Mouse (Mus musculus) induced T-regulatory cell, adult 2 months (primary cell): ENCODE measurements at regions not wholly inside any gene's neighbourhood (a gene's known extent, or its start where the extent isn't known, plus 50 kb on each side); places are given as distances from the start of the nearest gene placed in this dataset.

Experiments used
- DNase-seq: peaks from one replicate; pipeline ENCODE4 v3.0.0-alpha.2; 2012; ENCODE audit warnings: low read depth

- DNase-seq: no peak
Observed at GRCm38 (mm10) chr16:95842766-95843165, 140.9 kb downstream of the Ets2 start.

GRCm38 (mm10) chr16:95839512-95840253, 137.8 kb downstream of the Ets2 start:
- no peak for DNase-seq

DNA sequence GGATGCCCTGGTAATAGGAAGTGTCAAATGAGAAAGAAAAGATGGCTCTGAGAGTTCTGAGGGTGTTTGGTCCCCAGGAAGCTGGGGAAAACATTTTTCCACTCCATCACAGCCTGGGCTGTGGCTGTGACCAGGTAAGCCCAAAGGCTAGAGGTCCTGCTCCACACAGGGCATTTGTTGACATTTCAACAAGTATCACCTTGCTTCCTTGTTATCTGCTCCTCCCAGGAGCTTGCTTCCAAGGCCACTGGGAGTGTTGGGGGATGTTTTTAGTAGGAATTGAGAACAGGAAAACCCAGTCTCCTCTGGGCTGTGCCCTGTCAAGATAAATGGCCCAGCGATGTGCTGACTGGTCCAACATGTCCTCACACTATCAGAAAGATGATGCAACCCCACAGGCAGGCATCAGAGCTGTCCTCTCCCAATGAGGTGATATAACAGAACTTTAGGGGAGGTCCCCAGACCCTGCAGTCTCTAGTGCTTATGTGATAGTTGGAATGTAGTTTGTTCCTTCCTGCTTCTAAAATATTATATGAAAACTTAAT, 137.1 kb downstream of the Ets2 start:
- DNase-seq: no peak

DNA sequence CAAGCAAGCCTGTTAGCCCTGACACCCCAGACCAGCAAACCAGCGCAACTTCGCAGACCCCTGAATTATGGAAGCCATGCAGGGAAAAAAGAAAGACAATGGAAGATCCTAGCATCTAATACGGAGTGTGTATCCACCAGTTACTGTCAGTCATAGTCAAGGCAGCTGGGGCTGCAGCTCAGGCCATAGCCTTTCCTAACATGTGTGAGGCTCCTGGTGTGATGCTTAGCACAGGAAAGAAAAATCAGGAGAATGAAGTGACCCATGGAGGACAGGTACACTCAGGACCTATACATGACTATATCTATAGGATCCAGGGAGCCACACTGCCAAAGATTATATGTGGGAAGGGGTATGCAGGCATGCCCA, 136.6 kb downstream of the Ets2 start:
- no peak for DNase-seq

GRCm38 (mm10) chr16:95837723-95838477, 136.0 kb downstream of the Ets2 start:
- DNase-seq: no peak

GRCm38 (mm10) chr16:95835941-95836340, 134.1 kb downstream of the Ets2 start:
- DNase-seq: no peak

DNA sequence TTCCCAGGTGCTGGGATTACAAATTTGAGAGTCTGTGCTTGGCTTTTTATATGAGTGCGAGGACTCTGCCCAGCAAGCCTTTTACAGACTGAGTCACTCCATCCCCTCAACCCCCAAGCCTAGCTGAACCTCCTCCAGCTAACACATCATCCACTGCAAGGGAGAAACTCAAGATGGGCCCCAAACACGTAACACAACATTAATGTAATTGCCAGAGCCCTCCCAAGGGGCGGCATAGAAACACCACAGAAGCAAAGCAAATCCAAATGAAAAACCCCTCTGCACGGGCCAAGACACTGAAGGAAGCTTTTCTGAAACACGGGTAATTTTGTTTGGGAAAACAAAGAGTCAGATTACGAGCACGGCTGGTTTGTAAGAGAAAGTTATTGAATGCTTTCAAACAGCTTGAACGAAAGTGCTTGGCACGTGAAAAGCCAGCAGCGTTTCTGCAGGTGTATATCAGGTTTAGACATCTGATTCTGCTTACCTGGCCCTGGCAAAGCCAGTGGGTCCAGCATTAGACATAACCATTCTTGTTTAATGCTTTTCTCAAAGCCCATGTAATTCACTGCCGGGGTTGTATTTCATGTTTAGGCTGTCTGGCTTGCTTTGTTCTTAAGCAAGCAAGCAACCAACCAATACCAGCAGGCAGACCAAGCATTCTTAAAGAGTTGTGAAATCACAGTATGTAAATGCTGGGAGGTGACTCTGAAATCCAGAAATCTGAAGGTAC, 132.8 kb downstream of the Ets2 start:
- no peak for DNase-seq

DNA sequence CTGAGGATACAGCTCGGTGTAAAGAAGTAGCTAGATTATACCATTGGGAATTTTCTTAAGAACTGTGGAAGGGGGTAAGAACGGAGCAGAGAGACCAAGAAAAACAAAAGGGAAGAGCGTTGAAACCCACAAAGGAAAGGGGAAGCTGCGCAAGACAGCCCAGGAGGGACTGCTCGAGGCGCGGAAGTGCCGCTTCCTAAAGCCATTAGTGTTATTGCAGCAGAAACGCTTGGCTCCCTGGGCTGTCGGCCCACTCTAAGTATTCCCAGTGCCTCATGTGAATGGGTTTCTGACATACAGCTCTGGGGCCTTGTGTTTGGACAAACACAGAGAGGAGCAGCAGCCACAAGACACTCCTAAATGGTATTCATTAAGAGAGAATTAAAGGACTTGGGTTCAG, 131.6 kb downstream of the Ets2 start:
- DNase-seq: no peak

- no peak for DNase-seq
Observed at GRCm38 (mm10) chr16:95832346-95832739, 130.5 kb downstream of the Ets2 start.

GRCm38 (mm10) chr16:95831566-95832345, 129.9 kb downstream of the Ets2 start:
- no peak for DNase-seq

GRCm38 (mm10) chr16:95827402-95827737, 125.5 kb downstream of the Ets2 start:
- DNase-seq: peak; percentile 90

DNA sequence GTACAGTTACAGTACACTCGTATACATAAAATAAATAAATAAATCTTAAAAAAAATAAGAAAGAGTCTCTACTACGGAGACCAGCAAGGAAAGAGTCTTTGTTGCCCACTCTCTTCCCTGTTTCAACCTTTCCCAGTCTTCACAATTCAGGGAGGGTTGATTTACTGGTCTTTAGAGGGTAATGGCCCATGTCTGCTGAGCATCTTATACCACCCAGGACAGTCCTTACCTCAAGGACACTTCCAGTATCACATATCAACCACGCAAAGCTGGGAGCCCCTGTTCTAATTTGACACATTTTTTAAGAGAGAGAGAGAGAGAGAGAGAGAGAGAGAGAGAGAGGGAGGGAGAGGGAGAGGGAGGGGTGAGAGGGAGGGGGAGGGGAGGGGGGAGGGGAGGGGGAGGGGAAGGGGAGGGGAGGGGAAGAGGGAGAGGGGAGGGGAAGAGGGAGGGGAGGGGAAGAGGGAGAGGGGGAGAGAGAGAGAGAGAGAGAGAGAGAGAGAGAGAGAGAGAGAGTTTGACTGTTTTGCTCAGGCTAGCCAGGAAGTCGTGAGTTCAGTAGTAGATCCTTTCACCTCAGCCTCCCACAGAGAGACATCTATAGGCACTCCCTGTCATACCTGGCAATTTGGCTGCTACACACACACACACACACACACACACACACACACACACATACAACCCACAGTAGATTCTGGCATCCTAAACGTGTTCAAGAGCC, 125.0 kb downstream of the Ets2 start:
- peak; percentile 51 for DNase-seq

DNA sequence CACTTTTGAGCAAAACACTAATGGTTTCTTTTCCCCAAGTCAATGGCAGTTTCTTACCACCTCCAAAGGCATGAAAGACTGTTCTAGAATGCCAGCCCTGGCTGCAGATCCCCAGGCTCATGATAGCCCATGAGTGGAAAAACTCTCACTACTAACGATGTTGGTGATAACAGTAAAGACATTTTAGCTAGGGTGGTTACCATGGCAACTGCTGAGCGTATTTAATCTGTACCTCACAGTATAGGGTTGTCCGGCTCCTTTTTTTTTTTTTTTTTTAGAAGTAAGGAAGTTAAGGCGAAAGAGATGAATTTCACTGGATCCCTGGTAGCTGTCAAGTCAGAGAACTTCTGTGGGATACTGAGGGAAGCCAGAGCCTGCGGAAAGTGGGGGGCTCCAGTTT, 123.8 kb downstream of the Ets2 start:
- DNase-seq: peak; percentile 86

DNA sequence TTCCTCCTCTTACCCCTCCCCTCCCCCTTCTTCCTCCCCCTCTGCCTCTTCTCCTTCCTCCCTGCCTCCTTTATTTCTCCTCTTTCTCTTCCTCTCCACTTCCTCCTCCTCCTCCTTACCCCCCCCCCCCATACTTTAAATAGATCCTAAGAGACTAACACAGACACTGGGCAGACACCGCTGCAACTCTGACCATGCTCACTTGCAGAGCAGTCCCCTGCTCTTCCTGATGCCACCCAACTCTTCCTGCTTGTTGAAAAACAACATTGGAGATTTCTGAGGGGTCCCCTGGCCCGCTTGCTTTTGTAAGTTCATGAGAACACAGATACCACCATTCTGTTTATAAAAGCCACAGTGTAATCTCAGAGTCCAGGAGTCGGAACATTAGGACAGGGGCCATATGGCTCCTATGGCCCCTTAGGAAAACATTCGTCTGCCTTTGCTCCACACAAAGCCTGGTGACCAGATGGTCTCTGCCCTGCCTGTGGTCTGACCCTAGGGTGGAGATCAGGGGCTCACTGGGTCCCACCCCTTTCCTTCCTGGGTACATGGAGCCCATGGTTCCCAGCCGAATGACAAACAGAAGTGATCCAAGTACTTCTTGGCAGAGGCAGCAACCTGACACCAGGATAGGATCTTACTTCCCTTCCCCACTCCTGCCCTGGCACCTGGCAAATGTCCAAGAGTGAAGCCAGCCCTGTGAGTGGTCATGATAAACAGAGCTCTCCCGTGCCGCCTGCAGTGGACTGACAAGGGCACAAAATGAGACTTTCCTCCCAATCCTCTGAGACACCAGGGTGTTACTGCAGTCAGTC, 123.1 kb downstream of the Ets2 start:
- peak; percentile 14 for DNase-seq

DNA sequence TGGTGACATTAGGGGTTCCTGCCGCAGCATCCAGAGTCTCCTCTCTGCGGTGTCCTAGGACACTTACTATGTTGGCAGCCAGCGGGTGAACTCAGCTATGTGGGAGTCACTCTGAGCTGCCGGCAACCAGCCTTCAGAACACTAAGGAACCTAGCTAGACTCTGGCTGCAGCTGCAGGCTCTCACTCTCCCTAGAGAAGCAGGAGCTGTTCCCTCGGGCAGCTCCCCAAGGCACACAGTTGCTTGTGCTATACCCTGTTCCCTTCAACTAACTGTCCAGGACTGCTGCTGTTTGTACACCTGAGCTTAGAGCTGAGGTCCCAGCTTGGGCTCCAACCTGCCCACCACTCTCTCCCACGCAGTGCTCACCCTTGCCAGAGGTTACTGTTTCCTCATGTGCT, 121.9 kb downstream of the Ets2 start:
- peak; percentile 20 for DNase-seq

DNA sequence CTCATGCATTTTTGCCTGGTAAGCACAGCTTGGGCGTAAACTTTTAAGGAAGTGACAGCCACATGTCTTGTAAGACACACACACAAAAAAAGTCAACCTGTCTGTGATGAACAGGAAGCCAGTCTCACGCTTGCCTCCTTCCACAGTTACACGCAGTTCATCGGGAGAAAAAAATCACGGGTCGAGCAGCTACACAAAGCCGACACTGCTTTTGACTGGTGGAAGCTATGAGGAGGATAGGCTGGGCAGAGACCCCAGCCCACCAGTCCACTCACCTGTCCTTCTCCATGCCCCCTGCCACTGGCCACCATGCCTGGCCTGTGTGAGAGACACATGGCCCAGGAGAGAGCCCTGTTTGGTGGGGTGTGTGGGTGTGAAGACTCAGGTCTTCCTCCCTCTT, 119.2 kb downstream of the Ets2 start:
- peak; percentile 62 for DNase-seq

- peak; percentile 46 for DNase-seq
Observed at GRCm38 (mm10) chr16:95820606-95821005, 118.7 kb downstream of the Ets2 start.

- peak; percentile 69 for DNase-seq
Observed at GRCm38 (mm10) chr16:95820013-95820412, 118.1 kb downstream of the Ets2 start.

DNA sequence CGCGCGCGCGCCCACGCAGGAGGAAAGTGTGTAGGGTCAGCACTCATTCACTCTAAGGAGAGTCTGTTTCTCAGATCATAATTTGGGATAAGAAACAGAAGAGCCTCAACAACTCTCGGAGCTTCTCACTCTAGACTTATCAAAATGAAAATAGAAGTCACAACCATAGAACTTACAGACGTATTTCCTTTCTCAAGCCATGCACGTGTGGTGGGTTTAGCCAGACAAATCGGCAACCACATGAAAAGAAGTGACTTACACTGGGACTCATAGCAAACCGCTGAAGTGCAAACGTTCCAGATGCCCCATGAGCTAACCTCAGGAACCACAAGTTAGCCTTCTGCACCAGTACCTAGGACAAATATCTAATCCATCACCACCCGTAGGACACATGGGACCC, 114.1 kb downstream of the Ets2 start:
- DNase-seq: peak; percentile 86

- no peak for DNase-seq
Observed at GRCm38 (mm10) chr16:95815206-95815731, 113.4 kb downstream of the Ets2 start.
